Mouse (Mus musculus): ENCODE data around the gene Psmd9. TPM values are rescaled to one million over a fixed set of nuclear protein-coding genes. Genes with fewer than 3 reads are reported as not detected.

Gene Psmd9
- 6.9 TPM for polyA plus RNA-seq (2014; fragmentation: Illumina TruSeq; extraction: RNeasy Lipid Tissue Mini Kit (QIAGEN cat#74804))

GRCm38 (mm10) chr5:123169284-123169683 lies at the start of gene Psmd9:
Gene Psmd9, plus strand, starts transcription at chr5:123169413.

DNA sequence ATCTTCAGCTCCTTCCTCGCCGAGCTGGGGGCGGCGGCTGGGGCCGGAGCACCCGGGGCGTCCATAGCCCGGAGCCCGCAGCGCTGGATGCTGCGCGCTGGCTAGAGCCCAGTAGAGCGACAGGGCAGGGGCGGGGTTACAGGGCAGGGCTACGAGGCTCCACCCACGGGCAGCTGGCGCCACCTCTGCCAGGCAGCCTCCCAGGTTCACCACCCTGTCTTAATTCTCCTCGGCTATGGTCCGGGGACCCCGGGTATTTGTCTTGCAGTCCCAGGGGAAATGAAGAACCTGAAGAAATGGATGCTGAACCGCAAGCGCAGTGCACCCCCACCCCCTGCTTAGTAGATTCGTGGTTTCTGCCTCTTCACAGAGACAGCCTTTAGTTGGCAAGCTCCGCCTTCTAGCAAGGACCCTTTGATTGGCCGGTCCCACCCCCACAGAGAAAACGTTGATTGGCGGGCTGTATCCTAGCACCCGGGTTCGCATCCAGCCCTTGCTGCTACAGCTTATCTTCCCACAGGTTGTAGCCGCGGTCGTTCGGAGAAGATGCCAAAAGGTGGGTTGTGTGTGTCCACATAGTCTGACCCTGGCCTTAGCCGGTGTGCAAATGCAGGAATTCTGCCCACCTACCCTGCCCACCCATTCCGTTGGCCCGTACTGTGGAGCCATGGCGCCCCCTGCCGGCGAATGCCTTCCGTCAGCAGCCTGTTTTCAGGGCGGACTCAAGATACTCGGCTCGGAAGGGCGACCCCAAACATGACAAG lies 36.7 kb upstream of the Psmd9 start, which contains the start of gene Rhof:
Gene Rhof (minus strand): TSS at position 385 of the 764 bp plus-strand sequence.

GRCm38 (mm10) chr5:123142161-123143157 lies 26.8 kb upstream of the Psmd9 start, which contains the start of gene Setd1b:
Gene Setd1b, plus strand, starts transcription at chr5:123142193.

GRCm38 (mm10) chr5:123182651-123183050 lies 13.4 kb downstream of the Psmd9 start, which contains the start of gene Hpd:
Gene Hpd, minus strand, starts transcription at chr5:123182727.

GRCm38 (mm10) chr5:123251834-123252233 lies 82.6 kb downstream of the Psmd9 start, which contains the start of gene Wdr66:
Gene Wdr66, plus strand, starts transcription at chr5:123252102.

Other genes starting within 250 kb of the Psmd9 start
- 34.4 TPM for gene Kdm2b, start 179.6 kb upstream of the Psmd9 start, polyA plus RNA-seq (2014; fragmentation: Illumina TruSeq; extraction: RNeasy Lipid Tissue Mini Kit (QIAGEN cat#74804))
- gene Orai1, start 154.3 kb upstream of the Psmd9 start, polyA plus RNA-seq (2014; fragmentation: Illumina TruSeq; extraction: RNeasy Lipid Tissue Mini Kit (QIAGEN cat#74804)), result 1.2 TPM
- not detected for gene Morn3, start 122.4 kb upstream of the Psmd9 start, polyA plus RNA-seq (2014; fragmentation: Illumina TruSeq; extraction: RNeasy Lipid Tissue Mini Kit (QIAGEN cat#74804))
- gene Tmem120b, start 101.0 kb upstream of the Psmd9 start, polyA plus RNA-seq (2014; fragmentation: Illumina TruSeq; extraction: RNeasy Lipid Tissue Mini Kit (QIAGEN cat#74804)), result 2.9 TPM
- not detected for gene Rhof, start 36.7 kb upstream of the Psmd9 start, polyA plus RNA-seq (2014; fragmentation: Illumina TruSeq; extraction: RNeasy Lipid Tissue Mini Kit (QIAGEN cat#74804))
- 5.4 TPM for gene Setd1b, start 27.2 kb upstream of the Psmd9 start, polyA plus RNA-seq (2014; fragmentation: Illumina TruSeq; extraction: RNeasy Lipid Tissue Mini Kit (QIAGEN cat#74804))
- gene Hpd, start 13.3 kb downstream of the Psmd9 start, polyA plus RNA-seq (2014; fragmentation: Illumina TruSeq; extraction: RNeasy Lipid Tissue Mini Kit (QIAGEN cat#74804)), result not detected
- 1.1 TPM for gene Wdr66, start 82.7 kb downstream of the Psmd9 start, polyA plus RNA-seq (2014; fragmentation: Illumina TruSeq; extraction: RNeasy Lipid Tissue Mini Kit (QIAGEN cat#74804))
- gene Bcl7a, start 174.4 kb downstream of the Psmd9 start, polyA plus RNA-seq (2014; fragmentation: Illumina TruSeq; extraction: RNeasy Lipid Tissue Mini Kit (QIAGEN cat#74804)), result 5.5 TPM
- gene Mlxip, start 225.4 kb downstream of the Psmd9 start, polyA plus RNA-seq (2014; fragmentation: Illumina TruSeq; extraction: RNeasy Lipid Tissue Mini Kit (QIAGEN cat#74804)), result 13.4 TPM